Mouse (Mus musculus) heart, adult 9 months (tissue): ENCODE measurements around the gene Wars.
A peak's percentile ranks its signal among the peaks of the same experiment; 100 is the strongest.

Source experiments
- DNase-seq, 2 experiments: peaks; one replicate each; pipeline ENCODE4 v3.0.0; 2022; ENCODE audit warnings: low spot score in 2 of 2

Wars gene

DNA sequence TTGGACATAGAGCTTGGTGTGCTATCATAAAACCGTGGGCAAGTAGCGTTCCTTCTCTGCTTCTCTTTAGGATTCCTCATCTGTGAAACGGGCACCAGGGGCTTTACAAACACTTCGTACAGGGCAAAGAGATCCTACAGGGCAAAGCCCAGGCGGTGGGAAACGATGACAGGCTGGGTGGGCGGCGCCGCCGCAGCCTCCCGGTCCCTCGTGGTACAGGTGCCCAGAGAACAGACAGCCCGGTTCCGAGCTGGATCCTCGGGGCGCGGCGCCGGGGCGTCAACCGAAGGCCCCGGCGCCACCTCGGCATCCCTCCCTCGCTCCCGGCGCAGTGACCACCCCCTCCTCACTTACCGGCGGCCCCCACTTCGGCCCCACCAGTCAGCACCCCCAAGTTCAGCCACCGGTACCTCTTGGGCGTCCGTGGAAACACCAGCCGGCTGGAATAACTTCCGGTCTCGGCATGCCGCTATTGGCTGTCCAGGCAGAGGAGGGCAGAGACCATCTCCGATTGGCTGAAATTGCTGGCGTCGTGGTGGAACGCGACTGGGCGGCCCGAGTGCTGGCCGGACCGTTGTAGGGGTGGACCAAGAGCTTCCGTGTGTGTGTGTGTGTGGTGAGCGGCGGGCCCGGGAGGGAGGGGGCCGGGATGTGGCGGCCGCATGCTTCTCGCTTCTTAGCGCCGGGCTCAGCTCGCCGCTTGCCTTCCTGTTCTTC, at the start of gene Wars:
TSS of gene Wars (minus strand) at position 460 of the 717 bp plus-strand sequence.
- DNase-seq: peak; percentile 97 to 99

DNA sequence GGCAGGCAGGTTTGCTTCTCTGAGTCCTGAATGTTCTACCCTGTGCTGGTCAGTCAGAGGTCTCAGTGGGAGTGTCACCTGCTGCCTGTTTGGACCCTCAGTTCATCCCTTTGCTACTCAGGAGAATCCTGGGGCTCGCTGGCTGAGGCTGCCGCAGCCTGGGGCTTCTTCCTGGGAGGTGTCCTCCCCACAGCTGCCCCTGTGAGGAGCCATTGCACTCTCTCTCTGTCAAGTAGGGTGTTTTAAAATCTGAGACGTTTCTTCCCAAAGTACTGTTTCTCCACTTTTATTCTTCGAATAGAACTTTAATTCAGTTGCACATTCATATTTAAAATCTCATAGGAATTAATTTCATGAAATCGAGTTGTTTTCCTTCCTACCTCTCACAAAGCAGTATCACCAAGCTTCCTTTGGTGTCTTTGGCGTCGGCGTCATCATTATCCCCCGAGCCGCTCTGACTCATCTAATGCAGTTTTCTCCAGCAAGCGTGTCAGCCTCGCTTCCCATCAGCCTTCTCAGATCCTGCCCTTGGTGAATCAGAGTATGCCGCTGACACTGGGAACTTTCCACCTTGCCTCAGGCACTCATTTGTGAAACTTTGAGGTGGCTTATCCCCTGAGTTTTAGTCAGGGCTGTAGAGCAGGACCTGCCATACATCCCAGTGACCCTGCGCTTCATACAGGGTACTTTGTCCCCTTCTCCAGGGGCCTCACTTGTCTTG, 48.4 kb upstream of the Wars start:
- no peak for DNase-seq

DNA sequence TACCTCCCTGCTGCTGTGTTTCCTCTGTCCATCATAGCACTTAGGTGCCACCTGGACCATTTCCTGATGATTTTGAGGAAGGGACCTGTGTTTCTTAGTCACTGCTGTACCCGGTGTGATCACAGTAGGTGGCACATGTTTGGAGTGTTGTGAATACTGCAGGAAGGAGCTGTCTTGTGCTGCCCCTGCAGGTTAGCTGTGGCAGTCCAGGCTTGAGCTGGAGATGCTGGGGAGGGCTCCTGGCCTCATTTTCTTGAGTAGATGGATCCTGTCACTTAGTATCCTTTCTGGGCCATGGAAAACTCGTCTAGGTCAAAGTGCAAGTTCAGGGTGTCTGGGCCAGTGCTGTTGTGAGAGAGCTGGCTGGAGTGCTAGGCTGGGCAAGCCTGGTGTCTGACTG, 47.3 kb upstream of the Wars start:
- no peak for DNase-seq

DNA sequence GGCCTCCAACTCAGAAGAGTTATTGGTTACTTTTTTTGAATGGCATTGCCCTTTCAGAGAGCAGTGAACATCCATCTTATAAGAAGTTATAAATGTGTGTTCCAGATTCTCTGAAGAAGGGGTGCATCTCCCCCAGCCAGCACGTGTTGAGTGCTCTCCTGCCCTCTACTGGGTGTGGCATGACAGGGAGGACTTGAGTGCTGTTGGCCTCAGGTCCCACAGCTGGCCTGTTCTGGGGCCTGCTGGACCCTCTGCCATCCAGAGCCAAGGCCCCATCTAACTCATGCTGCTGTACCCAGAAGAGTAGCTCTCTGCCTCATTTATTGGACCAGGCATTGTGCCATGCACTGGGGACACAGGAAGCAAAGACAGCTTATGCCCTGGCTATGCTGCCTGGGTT, 46.3 kb upstream of the Wars start:
- DNase-seq: no peak

DNA sequence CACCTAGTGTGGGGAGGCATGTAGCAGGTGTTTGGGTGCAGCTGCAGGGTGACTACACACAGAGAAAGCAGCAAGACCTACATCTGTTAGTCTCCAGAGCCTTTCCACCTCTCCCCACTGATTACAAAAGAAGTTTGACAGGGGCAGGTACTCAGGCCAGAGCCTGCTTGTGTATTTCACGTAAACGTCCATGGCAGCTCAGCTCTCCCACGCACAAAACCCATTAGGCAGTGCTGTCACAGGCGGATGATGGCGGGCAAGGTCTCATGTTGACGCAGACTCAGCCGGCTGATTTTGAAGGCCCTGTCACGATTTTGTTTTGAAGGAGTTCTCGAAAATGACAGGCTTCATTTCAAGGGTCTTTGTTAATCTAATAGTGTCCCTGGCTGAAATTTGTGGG, 45.3 kb upstream of the Wars start:
- no peak for DNase-seq

DNA sequence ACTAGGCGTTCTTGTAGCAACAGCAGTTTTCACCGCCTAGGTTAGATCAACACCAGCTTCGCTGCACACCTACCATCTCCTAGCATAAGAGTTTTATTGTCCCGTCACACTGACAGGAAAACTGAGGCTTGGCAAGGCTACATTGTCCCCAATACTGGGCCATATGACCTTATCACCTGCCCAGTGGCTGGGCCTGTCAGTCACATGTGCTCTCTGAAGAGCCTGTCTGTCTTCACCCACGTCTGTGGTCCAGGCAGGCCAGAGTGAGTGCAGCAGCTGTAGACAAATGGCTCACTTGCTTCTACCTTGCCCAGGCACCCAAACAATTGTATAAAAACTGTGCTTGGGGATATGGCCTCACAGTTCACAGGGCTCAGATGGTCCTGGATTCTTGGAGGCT, 44.9 kb upstream of the Wars start:
- no peak for DNase-seq

DNA sequence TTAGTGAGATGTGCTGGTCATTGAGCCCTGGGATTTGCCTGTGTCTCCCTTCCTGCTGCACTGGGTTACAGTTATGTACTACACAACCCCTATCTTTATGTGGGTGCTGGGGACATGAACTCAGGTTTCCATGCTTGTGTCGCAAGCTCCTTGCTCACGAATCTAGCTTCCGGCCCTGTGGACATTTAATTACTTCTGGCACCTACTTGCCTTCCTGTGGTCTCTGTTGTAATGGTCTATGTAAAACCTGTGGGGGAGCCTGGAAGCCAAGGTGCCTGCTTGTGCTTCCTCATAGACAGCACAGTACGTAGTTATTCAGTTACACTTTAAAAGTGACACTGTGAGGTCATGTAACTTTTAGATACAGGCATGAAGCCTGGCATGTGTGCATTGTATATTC, 43.5 kb upstream of the Wars start:
- no peak for DNase-seq

DNA sequence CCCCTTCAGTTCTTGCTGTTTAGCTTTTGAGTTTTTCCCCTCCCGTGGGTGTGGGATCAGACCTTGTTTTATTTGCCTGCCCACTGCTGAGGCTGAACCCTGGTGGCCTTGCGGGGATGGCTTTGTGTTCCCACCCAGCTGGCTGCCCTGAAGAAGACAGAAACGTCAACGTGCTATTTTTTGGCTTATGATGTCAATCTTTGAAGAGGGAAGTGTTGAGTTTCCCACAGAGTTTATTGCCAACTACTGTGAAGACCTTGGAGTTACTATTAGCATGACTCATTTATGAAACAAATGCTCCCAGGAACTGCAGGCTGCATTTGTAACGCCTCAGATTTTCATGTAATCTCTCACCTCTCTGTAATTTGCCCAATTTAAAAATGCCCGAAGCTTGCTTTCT, 42.9 kb upstream of the Wars start:
- DNase-seq: peak; percentile 38 to 45

DNA sequence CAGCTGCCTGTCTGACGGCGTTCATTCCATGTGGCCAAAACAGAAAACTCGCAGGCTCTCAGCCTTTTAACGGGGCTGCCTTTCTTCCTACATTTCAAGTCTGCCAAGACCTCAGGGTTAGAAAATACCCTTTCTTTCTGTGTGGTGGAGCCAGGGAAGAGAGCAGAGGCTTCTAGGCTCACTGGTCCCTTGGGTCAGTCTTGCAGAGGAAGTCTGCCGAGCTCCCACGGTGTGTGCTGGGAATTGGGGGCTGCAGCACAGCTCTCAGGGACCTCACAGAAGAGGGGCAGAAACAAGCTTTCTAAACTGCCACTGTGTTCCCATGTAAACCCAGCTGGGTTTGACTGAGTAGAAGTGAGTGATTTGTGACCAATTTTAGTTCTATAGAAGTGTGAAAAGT, 40.3 kb upstream of the Wars start:
- DNase-seq: peak in 1 of 2 experiments; percentile 49

DNA sequence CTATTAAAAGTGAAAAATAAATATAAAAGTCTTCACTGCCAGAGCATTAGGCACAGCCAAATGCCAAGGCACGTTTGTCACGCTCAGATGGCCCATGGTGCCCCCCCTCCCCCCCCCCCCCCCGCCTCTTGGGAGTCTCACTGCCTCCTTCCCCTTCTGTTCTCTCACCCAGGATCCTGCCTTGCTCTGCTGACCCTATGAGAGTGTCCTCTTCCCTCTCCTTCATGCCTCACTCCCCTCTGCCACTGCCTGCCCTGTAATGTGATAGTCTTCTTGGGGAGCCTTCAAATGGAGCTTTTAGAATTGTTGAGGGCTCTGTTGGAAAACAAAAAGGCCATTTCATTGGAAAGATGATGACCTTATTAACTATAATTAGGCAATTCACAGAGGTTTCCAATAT, 38.1 kb upstream of the Wars start:
- no peak for DNase-seq

DNA sequence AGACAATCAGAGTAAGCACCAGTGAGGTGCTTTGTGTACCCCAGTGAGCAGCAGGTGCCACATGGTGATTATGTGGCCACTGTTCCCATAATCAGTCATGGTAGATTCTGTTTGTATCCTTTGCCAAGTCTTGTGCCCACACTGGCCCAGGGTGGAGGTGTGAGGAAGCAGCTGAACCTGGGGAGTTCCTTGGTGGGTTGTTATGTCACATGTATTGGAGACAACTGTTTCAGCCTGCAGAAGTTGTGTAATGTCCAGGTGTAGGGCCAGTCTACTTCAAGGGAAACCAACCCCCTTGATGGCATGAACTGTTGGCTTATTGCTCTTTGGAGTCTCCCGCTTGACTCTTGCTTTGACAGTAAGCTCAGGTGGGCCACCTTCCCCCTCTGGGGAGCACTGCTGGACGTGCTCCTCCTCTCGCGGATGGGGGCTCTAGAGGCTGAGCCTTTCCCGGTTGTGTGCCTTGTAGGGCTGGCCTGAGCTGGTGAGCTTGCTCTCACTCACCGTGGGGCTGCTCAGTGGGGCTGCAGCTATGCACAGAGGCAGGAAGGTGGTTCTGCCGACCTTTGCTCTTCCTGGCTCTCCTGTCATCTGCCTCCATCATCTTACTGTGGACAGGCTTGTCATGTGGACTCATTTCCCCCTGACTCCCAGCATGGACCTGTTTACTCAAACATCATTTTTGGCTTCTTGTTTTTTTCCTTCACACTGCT, 37.5 kb upstream of the Wars start:
- DNase-seq: no peak

DNA sequence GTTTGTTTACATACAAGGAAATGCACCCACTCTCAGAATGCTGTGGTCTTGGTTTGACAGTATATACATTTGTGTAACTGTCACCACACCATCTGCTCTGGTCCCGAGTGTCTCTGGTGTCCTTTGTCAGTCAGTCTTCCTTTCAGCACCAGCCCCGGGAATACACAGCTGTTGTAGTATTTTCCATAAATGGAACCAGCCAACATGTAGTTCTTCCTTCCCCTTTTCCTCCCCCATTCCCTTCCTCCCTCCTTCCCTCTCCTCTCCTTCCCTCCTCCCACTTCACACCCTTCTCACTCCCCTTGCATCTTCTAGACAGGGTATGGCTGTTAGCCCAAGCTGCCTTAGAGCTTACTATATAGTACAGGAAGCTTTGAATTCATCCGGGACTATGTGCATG, 35.5 kb upstream of the Wars start:
- no peak for DNase-seq

DNA sequence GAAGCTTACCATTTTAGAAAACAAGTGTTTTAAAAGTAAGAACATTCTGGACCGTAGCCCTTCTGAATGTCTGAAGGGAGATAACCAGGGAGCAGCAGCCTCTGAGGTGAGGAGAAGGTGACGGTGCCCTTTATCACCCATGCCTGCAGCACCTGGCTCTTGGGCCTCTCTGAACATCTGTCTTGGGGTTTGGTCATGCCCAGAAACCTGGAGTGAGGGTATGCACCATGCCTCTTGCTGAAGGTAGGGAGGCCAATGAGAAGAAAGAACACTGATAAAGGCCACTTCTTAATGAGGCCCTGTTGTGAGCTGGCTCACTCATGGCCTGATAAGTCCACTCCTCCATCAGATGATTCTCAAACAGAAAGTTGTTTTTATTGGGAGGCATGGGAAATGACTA, 34.3 kb upstream of the Wars start:
- DNase-seq: no peak

DNA sequence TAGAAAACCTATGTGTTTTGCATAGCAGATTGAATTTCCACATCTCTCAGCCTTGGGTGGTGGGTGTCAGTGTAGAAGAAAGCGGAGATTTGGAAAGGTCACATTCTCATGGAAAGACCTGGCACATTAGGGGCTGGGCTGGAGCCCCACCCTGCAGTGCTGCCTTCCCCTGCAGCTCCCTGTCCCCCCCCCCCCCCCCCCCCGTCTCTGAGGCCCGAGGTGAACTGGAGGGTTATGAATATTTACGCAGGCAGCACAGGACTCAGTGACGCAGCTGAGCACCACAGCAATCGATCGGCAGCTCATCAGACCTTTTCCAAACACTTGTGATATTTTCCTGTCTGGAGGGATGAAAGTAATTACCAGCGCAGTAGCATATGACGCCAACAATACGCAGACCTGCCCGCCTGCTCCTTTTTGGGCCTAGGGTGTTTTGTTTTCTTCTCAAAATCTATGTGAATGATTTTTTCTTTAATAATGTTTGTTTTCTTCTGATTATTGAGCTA, 32.7 kb upstream of the Wars start:
- no peak for DNase-seq

DNA sequence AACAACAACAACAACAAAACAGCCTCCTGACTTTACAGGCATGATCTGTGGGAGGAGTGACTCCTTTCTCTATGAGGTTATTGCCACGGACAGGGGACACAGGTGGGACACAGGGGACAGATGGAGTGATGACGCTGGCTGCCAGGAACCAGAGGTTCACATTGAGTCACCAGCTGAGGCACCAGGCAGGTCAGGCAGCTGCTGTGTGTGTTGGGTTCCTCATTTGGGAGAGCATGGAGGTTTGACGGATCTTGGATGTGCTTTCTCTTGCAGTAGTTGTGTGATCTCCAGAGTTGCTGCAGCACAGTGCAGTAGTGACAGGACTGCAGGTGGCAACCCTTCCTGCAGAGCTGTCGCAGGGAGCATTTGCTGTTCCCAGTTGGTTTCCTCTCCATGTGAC, 24.8 kb upstream of the Wars start:
- no peak for DNase-seq

DNA sequence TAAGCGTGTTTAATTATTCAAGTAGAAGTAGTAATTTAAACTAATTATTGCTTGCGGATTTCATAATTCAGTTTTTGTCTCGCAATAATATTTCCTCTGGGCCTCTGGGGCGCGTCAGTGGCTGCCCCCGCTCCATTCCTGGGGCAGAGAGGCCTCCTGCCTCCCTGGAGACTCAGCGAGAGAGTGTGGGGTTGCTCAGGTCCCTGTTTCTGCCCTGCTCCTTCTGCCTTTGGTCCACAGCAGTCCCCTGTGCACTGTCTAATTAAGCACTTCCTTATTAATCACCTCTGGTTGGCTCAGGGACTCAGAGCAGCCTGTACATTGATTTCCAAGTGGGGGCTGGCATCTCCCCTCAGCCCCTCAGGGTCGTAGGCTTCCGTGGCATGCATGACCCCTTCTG, 23.5 kb upstream of the Wars start:
- DNase-seq: no peak

DNA sequence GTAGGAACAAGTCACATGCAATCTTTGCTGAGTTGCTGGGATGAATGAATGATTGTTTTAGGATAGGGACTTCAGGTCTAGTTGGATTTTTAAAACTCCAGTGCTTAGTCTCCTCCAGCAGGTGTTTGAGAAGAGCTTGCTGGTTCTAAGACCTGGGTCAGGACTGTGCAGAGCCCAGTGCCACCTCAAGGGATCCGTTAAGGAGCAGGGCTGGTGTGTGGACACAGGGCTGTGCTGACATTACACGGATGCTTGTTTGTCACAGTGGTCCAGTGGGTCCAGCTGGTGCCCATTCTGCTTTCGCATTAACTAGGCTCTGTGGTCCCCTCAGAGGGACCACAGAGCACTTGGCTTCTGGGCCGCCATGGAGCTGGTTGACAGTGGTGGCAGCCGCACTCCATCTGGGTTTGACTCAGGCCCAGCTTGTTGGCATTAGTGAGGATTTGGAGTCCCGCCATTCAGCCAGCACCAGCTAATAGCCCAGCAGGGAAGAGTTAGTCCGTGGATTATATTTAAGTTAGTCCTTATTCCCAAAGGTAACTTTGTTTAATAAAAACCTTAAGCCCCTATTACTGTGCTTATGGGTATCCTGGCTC, 22.6 kb upstream of the Wars start:
- DNase-seq: no peak

DNA sequence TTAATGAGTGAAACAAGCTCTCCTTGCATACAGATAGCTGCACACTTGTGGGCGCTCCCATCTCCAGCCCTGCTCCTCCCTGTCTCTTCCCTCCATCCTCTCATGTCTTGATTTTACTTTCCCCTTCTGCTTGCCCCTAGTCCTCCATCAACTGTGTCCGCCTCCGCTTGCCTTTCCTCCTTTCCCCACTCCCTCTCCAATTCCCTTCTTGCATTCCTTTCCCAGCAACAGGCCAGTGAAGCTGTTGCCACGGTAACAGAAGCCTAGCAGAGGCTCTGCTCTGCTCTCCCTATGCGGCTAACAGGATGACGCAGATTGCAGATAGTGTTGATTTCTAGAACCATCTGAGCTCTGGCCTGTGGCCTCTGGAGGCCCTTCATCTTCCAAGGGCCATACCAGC, 21.9 kb upstream of the Wars start:
- no peak for DNase-seq

DNA sequence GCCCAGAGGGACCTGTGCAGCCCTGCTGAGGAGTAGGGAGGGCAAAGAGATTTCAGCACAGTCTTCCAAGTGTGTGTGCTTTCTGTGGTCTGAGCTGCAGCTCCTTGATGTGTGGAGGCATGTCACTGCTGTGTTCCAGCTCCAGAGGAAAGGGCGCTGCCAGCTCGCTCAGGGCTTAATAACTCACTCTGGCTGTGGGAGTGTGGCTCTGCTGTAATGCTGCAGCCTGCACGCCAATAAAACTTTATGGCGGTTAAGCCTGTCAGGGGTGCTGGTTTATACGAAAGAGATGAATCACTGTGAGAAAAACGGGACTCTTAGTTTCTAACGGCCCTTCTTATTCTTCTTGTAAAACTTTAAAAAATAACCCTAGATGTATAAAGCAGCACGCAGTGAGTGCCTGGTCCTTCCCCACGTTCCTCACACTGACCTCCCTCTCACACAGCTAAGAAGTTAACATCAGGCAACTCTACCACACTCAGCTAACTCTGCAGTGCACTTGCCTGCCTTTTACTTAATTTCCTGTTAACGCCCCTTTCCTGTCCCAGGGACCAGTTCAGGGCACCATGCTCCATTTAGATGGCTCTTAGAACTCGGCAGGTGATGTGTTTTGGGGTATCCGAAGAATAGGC, 20.9 kb upstream of the Wars start:
- no peak for DNase-seq

DNA sequence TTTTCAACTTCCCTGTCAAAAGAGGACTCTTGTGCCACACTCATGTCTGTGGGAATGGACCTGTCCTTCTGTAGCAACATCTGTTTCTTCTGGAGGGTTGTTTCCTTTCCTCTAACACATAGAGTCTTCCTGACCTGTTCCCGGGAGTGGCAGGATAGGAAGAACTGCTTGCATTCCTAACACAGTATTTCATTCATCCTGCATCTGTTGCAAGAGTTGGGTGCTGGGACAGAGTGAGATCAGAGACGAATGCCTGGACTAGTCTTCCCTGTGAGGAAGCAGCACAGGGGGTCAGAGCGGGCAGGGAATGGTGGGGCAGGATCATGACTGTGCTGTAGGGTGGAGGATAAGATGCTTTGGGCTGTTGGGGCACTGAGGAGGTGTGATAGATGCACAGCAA, 20.2 kb upstream of the Wars start:
- no peak for DNase-seq

DNA sequence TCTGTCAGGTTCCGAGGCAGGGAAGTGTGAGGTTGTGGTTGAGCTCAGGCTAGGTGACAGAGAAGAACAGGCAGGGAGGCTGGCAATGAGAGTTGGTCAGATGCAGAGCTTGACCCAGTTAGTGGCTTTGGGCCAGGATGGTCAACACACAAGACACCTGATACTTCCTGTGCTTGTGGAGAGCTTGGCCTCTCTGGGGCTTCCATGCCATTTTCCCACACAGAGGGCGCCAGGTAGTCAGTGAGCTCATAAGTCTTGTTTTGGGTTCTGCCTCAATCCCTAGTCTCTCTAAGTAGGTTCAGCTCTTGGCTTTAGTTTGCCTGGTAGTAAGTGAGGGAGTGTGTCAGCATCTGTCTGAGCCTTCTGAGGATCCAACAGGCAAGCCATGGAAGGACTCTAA, 18.5 kb upstream of the Wars start:
- no peak for DNase-seq

DNA sequence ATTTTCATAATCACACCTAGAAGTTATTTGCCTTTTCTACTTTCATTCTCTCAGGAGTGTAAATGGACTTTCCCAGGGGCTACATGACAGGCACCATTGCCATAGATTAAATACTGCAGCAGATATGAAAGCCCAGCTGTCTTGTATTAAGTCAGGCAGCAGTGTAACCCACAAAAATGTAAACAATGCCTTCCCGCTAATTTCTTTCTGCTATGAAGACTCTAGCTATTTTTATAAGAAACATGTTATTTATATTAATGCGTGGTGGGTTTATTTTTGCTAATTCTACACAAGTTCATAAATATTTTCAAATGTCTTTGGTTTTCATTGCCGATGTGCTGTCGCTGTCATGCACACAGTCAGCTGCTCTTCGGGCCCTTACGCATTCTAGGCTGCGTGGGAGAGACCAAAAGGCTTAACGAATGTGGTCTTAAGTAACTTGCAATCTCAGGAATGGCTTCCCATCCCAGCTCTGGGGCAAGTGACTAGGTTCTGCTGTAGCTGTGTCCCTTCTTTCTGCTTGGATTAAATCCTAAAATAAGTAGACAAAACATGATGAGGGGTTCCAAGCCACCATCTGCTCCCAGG, 16.0 kb upstream of the Wars start:
- DNase-seq: no peak
